Comparison of ENCODE assay signal across 8 mouse cellular contexts in genomic region chr7:140048361-140049114, GRCm38 (mm10). TPM values are rescaled to one million over a fixed set of nuclear protein-coding genes. Genes with fewer than 3 reads are reported as not detected.
DNase-seq lines count a peak whose midpoint lies in the region; ATAC-seq lines count a peak whose summit lies in the region.

Gene Msx3, minus strand, starts transcription at chr7:140049089.

- no peak for DNase-seq in kidney, postnatal 36 days
- DNase-seq in neural tube, embryonic 10.5 days (ENCODE audit: extremely low spot score, low spot score): peak; percentile 61
- no peak for DNase-seq in layer of hippocampus, postnatal 36 days
- no peak for DNase-seq in right cerebral cortex, postnatal 14 days
- no peak for DNase-seq in urinary bladder, postnatal 14 days (ENCODE audit: low spot score)

- no peaks in the 10 kb centered on the region for H3K36me3 ChIP-seq in kidney, embryonic 15.5 days
- no peaks in the 10 kb centered on the region for H3K36me3 ChIP-seq in hindbrain, embryonic 16.5 days (ENCODE audit: control insufficient read depth, insufficient read depth, low read length)

- peaks cover 25% of the 10 kb centered on the region for H3K4me1 ChIP-seq in kidney, embryonic 15.5 days
- H3K4me1 ChIP-seq in hindbrain, embryonic 16.5 days (ENCODE audit: control insufficient read depth, insufficient read depth, low read depth, low read length): peaks cover 18% of the 10 kb centered on the region

- H3K9ac ChIP-seq in kidney, embryonic 15.5 days: peak within 1 kb of the TSS; percentile 23; the same call in 1 of the 2 replicates
- peak within 1 kb of the TSS; percentile 59 for H3K9ac ChIP-seq in hindbrain, embryonic 16.5 days (ENCODE audit: low read depth, low read length)

- no peak within 1 kb of the TSS for H3K27ac ChIP-seq in kidney, embryonic 15.5 days
- no peak within 1 kb of the TSS for H3K27ac ChIP-seq in hindbrain, embryonic 16.5 days (ENCODE audit: low read depth, low read length)

- peak within 1 kb of the TSS; percentile 75 for H3K4me2 ChIP-seq in kidney, embryonic 15.5 days
- H3K4me2 ChIP-seq in hindbrain, embryonic 16.5 days (ENCODE audit: low read length): peak within 1 kb of the TSS; percentile 80

- H3K27me3 ChIP-seq in kidney, embryonic 15.5 days: peaks cover 96% of the 10 kb centered on the region
- peaks cover 25% of the 10 kb centered on the region for H3K27me3 ChIP-seq in hindbrain, embryonic 16.5 days (replicated peaks; ENCODE audit: control insufficient read depth, insufficient read depth, low read length)

- H3K4me3 ChIP-seq in kidney, embryonic 15.5 days (replicated peaks): peak within 1 kb of the TSS; percentile 43
- H3K4me3 ChIP-seq in hindbrain, embryonic 16.5 days (ENCODE audit: low read length): peak within 1 kb of the TSS; percentile 50

- peak; percentile 19; the same call in 1 of the 2 replicates for ATAC-seq in kidney, embryonic 15.5 days (replicated peaks; ENCODE audit: low FRiP score)
- ATAC-seq in common myeloid progenitor, adult 5-6 weeks (replicated peaks; ENCODE audit: low read depth, poor library complexity, severe bottlenecking): 0 out of 2 replicates have a peak, but pooled peaks have one; percentile 0
- peak; percentile 48 for ATAC-seq in hindbrain, embryonic 16.5 days

- no peaks in the 10 kb centered on the region for H3K9me3 ChIP-seq in kidney, embryonic 15.5 days (replicated peaks)
- H3K9me3 ChIP-seq in hindbrain, embryonic 16.5 days (ENCODE audit: control insufficient read depth, low read length): no peaks in the 10 kb centered on the region

- under 1% methylated on average over 56 of the region's 56 CpGs for WGBS in kidney, embryonic 15.5 days
- under 1% methylated on average over 56 of the region's 56 CpGs for WGBS in hindbrain, embryonic 16.5 days

RNA-seq across cellular contexts. Expression of gene Msx3, which starts in this region (rescaled TPM):
- not detected in 2 replicates for polyA plus RNA-seq in kidney, embryonic 15.5 days (2015; fragmentation: Nextera tagmentation; extraction: Ambion mirVana)
- not detected in 2 replicates for total RNA-seq in common myeloid progenitor, adult 5-6 weeks (2017)
- polyA plus RNA-seq in hindbrain, embryonic 16.5 days (2015; fragmentation: Nextera tagmentation; extraction: Ambion mirVana): 4.1 and 6.9 TPM in 2 replicates
- total RNA-seq in layer of hippocampus, postnatal 36 days (2021): under 1 TPM in 1 of 2 experiments, not detected in 1; 0.18 TPM

Comparison
In these comparisons a context has a peak if more than half of its experiments do, and no peak if none do; other contexts are left out.
1. Peak in ATAC-seq, H3K4me3 ChIP-seq, H3K9ac ChIP-seq and H3K4me2 ChIP-seq in kidney, embryonic 15.5 days; RNA of the gene not detected or under 1 TPM.
2. Peak in ATAC-seq in common myeloid progenitor, adult 5-6 weeks; RNA of the gene not detected or under 1 TPM.